Mouse (Mus musculus): ENCODE measurements around the gene Trio. TPM values are rescaled to one million over a fixed set of nuclear protein-coding genes. Genes with fewer than 3 reads are reported as not detected.

Gene Trio
- total RNA-seq, 2 experiments from 2014 or later, result 187 to 198 TPM

GRCm38 (mm10) chr15:28047711-28048110 lies 22.1 kb upstream of the Trio start:
- intact Hi-C loops (cut with DNase I), result no loop called here

DNA sequence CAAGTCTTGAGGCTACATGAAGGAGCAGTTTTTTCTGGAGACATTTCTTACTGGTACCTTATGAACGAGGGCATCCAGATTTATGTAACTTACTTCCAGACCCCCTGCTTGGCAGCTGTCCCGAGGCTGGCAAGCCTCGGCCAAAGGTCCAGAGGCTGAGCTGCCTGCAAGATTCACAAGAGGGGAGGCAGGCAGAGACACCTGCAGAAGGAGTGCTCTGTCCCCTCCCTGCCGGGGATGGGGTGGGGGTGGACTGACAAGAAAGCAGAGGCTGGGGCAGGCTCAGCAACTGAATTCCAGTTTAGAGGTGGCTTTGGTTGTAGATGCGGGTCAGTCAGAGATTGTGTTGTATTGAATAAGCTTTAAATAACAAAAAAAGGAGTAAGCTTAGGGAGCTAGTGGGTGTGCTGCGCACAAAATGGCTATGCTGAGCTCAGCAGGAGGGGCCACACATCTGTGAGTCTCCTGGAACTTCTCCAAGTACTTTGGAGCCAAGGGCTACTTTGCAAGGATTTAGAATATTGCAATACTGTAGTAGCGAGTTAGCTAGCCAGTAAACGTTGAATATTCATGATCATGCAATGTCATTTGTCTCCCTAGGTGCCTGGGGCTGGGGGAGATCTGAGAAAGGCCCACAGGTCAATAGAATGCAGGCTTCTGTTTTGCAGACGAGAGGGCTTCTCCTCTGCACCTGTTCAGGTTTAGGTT lies 15.7 kb upstream of the Trio start:
- intact Hi-C loops (cut with DNase I), result no loop called here

More at GRCm38 (mm10) chr15:28047711-28048110, 22.1 kb upstream of the Trio start:
- no peak for DNase-seq (ENCODE audit: extremely low spot score in 1 of 2, low spot score in 2 of 2)

GRCm38 (mm10) chr15:28037651-28038050 lies 12.0 kb upstream of the Trio start:
- DNase-seq (ENCODE audit: extremely low spot score in 1 of 2, low spot score in 2 of 2), result no peak
- intact Hi-C loops (cut with DNase I), result no loop called here

More for the DNA sequence above, 15.7 kb upstream of the Trio start:
- no peak for DNase-seq (ENCODE audit: extremely low spot score in 1 of 2, low spot score in 2 of 2)

GRCm38 (mm10) chr15:28035601-28036000 lies 10.0 kb upstream of the Trio start:
- intact Hi-C loops (cut with DNase I), result no loop called here
- DNase-seq (ENCODE audit: extremely low spot score in 1 of 2, low spot score in 2 of 2), result no peak

GRCm38 (mm10) chr15:28034636-28035035 lies 9.0 kb upstream of the Trio start:
- intact Hi-C loops (cut with DNase I), result loop anchor here (5.0 kb wide), 1 partner anchor 148 kb away; no protein-coding TSS in a partner anchor

GRCm38 (mm10) chr15:28029371-28029770 lies 3.7 kb upstream of the Trio start:
- intact Hi-C loops (cut with DNase I), result loop anchor here (5.0 kb wide), 3 partner anchors 92 to 128 kb away; no protein-coding TSS in a partner anchor

More at GRCm38 (mm10) chr15:28034636-28035035, 9.0 kb upstream of the Trio start:
- DNase-seq (ENCODE audit: extremely low spot score in 1 of 2, low spot score in 2 of 2), result no peak

DNA sequence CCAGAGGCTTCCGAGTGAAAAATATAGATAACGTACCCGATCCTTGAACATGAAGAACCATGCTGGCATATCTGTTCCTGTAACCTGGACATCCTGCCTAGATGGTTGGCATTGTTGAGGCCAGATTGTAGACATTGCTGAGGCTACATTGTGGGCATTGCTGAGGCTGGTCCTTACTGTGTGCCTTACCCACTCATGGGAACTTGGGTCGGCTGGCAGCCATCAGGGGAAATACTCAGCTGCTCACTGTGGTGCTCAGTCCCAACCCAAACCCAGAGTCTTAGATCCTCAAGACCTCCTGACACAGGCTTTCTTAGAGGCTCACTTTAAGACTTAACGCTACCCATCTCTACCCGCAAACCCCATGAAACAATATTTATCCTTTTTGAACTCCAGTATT lies 2.9 kb upstream of the Trio start:
- intact Hi-C loops (cut with DNase I), result loop anchor here (5.0 kb wide), 3 partner anchors 91 to 129 kb away; no protein-coding TSS in a partner anchor
- DNase-seq (ENCODE audit: extremely low spot score in 1 of 2, low spot score in 2 of 2), result no peak

More at GRCm38 (mm10) chr15:28029371-28029770, 3.7 kb upstream of the Trio start:
- no peak for DNase-seq (ENCODE audit: extremely low spot score in 1 of 2, low spot score in 2 of 2)

GRCm38 (mm10) chr15:28026167-28026481 lies 476 bp upstream of the Trio start:
- intact Hi-C loops (cut with DNase I), result loop anchor here (5.0 kb wide), 3 partner anchors 89 to 131 kb away; no protein-coding TSS in a partner anchor
- no peak for DNase-seq (ENCODE audit: extremely low spot score in 1 of 2, low spot score in 2 of 2)

DNA sequence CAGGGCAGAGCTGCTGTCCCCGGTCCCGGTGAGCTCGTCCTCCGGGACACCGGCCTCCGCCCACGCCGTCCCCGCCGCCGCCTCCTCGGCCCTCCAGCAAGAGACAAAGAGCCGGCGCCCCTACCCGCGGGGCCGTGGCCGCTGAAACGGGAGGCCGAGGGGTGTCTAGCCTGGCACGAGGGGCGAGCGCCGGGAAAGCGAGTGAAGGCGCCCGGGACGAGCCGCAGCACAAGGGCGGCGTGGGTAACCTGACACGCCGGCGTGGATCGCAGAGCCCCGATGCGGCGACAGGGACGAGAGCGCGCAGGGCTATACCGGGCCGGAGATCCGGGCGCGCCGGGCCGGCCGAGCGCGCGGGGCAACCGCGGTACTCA lies 696 bp downstream of the Trio start:
- DNase-seq (ENCODE audit: extremely low spot score in 1 of 2, low spot score in 2 of 2), result peak in 1 of 2 experiments; percentile 76
- intact Hi-C loops (cut with DNase I), result loop anchor here (5.0 kb wide), 4 partner anchors 48 to 132 kb away; no protein-coding TSS in a partner anchor

GRCm38 (mm10) chr15:28024031-28024964 lies 1.4 kb downstream of the Trio start:
- intact Hi-C loops (cut with DNase I), result loop anchor here (5.0 kb wide), 1 partner anchor 47 kb away; no protein-coding TSS in a partner anchor
- DNase-seq (ENCODE audit: extremely low spot score in 1 of 2, low spot score in 2 of 2), result peak; percentile 44 to 88

DNA sequence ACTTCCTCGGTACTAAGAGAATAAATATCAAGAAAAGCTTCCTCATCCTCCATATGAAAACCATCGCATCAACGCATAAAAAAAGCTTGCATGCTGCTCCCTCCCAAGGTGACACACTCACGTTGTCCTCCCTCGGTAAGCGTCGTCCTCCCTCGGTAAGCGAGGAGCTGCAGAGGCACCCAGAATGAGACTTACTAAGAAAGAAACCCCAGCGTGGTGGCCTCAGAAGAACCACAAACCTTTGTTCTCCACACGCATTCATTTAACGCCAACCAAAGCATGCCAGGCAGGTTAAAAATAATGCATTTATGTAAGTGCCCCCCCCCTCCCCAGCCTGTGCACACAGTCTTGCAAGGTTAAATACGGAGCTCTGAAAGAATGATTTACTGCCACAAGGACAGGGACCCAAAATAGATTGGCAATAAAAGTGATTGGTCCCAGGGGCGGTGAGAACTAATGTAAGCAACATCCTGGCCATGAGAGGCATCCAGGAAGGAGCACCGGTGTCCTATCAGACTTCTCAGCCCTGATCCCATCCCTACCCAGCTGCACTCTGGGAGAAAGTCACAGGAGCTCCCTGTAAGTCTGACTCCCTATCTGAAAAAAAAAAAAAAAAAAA lies 3.9 kb downstream of the Trio start:
- intact Hi-C loops (cut with DNase I), result loop anchor here (5.0 kb wide), 1 partner anchor 44 kb away; no protein-coding TSS in a partner anchor
- no peak for DNase-seq (ENCODE audit: extremely low spot score in 1 of 2, low spot score in 2 of 2)

DNA sequence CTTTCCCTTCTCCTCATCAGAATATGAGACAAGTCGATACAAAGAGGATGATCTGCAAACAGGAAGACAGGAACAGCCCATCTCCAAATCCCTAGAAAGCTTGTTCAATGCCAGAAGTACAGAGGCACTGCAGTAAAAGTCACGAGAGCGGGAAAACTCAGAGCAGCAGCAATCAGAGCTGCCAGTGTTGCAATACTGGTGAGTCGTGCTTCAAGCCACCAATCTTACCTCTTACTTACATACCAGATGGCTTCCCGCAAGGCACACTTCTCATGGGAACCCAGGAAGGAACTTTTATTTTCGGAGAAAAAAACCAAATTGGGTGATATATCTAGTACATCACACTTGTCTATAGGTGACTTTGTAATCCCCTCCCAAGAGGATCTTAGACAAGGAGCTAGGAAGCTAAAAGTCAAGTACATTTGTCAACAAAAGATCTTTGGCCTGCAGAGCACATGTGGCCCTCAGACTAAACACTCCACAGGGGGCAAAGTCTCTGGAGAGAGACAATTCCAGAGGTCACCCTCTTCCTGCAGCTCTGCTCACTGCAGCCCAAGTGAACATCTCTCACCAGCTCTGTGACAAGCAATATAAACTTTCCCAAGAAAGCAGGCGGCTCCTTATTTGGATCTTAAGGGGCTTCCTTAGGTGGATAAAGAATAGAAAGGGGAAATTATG lies 6.1 kb downstream of the Trio start:
- intact Hi-C loops (cut with DNase I), result loop anchor here (5.0 kb wide), 1 partner anchor 42 kb away; no protein-coding TSS in a partner anchor
- no peak for DNase-seq (ENCODE audit: extremely low spot score in 1 of 2, low spot score in 2 of 2)

GRCm38 (mm10) chr15:28007516-28007915 lies 18.1 kb downstream of the Trio start:
- DNase-seq (ENCODE audit: extremely low spot score in 1 of 2, low spot score in 2 of 2), result no peak
- intact Hi-C loops (cut with DNase I), result no loop called here

DNA sequence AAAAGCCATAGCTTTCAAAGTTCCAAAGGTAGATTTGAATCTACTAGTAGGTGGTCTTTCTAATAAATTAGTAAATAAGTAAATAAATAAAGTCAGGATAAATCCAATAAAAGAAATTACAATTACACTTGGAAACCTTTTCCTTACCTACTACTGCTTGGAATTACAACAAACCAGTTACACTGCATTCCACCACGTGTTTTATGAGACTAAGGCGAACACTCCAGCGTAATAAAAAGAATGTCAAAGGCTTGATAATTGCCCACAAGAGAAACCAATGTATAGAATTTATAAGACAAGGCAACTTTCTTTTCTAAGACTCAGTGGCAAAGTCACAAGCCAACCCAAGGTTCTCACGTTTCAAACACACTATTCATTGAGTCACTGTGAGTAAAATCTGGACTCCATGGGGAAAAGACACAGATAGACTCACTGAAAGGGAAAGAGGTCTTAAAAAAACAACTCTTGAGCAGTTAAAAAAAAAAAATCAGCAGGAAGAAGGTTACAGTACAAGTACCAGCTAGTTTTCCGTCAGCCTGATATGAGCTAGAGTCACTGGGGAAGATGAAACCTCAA lies 21.4 kb downstream of the Trio start:
- intact Hi-C loops (cut with DNase I), result no loop called here
- no peak for DNase-seq (ENCODE audit: extremely low spot score in 1 of 2, low spot score in 2 of 2)

DNA sequence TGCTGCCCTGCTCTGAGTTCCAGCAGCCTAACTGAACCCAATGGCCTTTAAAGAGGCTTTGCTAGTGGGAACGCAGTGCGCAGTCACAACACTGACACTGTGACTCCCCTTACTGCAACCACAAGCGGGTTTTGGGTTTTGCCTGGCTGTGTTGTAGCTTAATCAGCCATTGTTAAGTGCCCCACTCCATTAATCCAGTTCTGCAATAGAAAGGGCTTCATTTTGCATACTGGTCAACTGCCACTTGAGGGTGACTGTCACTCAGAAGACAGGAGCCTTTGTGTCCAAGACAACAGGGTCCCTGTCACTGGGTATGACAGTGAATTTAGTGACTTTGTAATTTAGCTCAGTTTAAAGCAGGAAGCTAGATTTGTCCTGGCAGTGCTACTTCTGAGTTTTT lies 23.1 kb downstream of the Trio start:
- intact Hi-C loops (cut with DNase I), result no loop called here
- no peak for DNase-seq (ENCODE audit: extremely low spot score in 1 of 2, low spot score in 2 of 2)

GRCm38 (mm10) chr15:28001299-28001698 lies 24.3 kb downstream of the Trio start:
- intact Hi-C loops (cut with DNase I), result no loop called here
- no peak for DNase-seq (ENCODE audit: extremely low spot score in 1 of 2, low spot score in 2 of 2)

DNA sequence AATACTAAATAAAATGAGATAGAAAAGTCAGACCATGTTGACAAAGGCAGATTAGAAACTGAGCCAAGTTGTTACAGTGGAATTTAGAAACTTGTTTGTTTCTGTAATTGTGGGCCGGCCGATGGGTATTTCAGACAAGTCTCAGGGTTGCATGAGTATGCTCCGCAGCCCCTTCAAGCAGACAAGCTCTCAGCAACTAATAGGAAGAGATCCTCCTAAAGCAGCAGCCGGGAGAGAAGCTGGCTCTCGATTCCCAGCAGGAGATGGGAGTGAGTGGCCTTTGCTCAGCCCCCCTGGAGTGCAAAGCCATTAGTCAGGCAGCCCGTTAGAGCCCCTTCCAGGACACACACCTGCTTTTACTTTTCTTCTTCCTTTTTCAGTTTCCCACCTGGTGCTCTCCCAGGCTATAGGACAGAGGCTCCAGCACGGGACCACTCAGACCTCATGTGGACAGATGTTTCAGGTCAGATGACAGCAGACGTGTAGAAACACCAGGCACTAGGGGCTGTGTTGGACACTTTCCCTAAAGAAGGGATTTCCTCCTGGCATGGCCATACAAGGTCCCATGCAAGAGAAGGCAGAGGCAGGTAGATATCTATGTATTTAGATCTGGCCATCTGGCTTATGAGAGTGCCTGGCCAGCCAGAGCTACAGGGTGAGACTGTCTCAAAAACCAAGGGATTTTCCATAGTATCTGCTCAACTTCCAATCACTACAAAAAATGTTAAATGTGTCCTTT lies 26.9 kb downstream of the Trio start:
- intact Hi-C loops (cut with DNase I), result no loop called here
- DNase-seq (ENCODE audit: extremely low spot score in 1 of 2, low spot score in 2 of 2), result no peak

GRCm38 (mm10) chr15:27997917-27998316 lies 27.7 kb downstream of the Trio start:
- no peak for DNase-seq (ENCODE audit: extremely low spot score in 1 of 2, low spot score in 2 of 2)
- intact Hi-C loops (cut with DNase I), result no loop called here

Data from left cerebral cortex, postnatal 10 days (tissue).